ENCODE assay signal across 8 mouse cellular contexts in genomic region chr15:12375641-12376311, GRCm38 (mm10). TPM values are rescaled to one million over a fixed set of nuclear protein-coding genes. Genes with fewer than 3 reads are reported as not detected.
A peak's percentile ranks its signal among the peaks of the same experiment; 100 is the strongest.
DNase-seq lines count a peak whose midpoint lies in the region; ATAC-seq lines count a peak whose summit lies in the region.

No protein-coding gene starts in this region.

- peaks cover 8% of the 10 kb centered on the region for H3K4me1 ChIP-seq in heart, embryonic 11.5 days (ENCODE audit: control insufficient read depth, insufficient read depth, low read length)
- H3K4me1 ChIP-seq in kidney, embryonic 15.5 days = peaks cover 44% of the 10 kb centered on the region
- peaks cover 15% of the 10 kb centered on the region for H3K4me1 ChIP-seq in liver, embryonic 11.5 days (replicated peaks; ENCODE audit: control insufficient read depth, insufficient read depth, low read length)
- H3K4me1 ChIP-seq in stomach, embryonic 14.5 days (ENCODE audit: control insufficient read depth, insufficient read depth, low read length) = peaks cover 22% of the 10 kb centered on the region

- H3K4me3 ChIP-seq in heart, embryonic 11.5 days (ENCODE audit: low read depth, low read length) = peak overlapping the region; percentile 39
- H3K4me3 ChIP-seq in kidney, embryonic 15.5 days (replicated peaks) = peak overlapping the region; percentile 31
- peak overlapping the region; percentile 50 for H3K4me3 ChIP-seq in liver, embryonic 11.5 days (ENCODE audit: low read depth, low read length)
- peak overlapping the region; percentile 13; the same call in 1 of the 2 replicates for H3K4me3 ChIP-seq in stomach, embryonic 14.5 days (ENCODE audit: low read depth, low read length)

- peak overlapping the region; percentile 50 for H3K27ac ChIP-seq in heart, embryonic 11.5 days (ENCODE audit: low read depth, low read length)
- peak overlapping the region; percentile 20; the same call in 1 of the 2 replicates for H3K27ac ChIP-seq in kidney, embryonic 15.5 days
- H3K27ac ChIP-seq in liver, embryonic 11.5 days (ENCODE audit: low read depth, low read length) = no peak overlapping the region
- H3K27ac ChIP-seq in stomach, embryonic 14.5 days (ENCODE audit: low read length) = peak overlapping the region; percentile 44; the same call in 1 of the 2 replicates

- H3K9me3 ChIP-seq in heart, embryonic 11.5 days (replicated peaks; ENCODE audit: control insufficient read depth, low read length) = no peaks in the 10 kb centered on the region
- no peaks in the 10 kb centered on the region for H3K9me3 ChIP-seq in kidney, embryonic 15.5 days (replicated peaks)
- H3K9me3 ChIP-seq in liver, embryonic 11.5 days (ENCODE audit: control insufficient read depth, low read length) = no peaks in the 10 kb centered on the region
- H3K9me3 ChIP-seq in stomach, embryonic 14.5 days (ENCODE audit: control insufficient read depth, low read depth, low read length) = no peaks in the 10 kb centered on the region

- peak; percentile 89 for ATAC-seq in erythroblast, adult 5-6 weeks (replicated peaks; ENCODE audit: low FRiP score, poor library complexity, severe bottlenecking)
- peak; percentile 78 for ATAC-seq in heart, embryonic 11.5 days (replicated peaks; ENCODE audit: insufficient number of reproducible peaks, low FRiP score, low TSS enrichment)
- ATAC-seq in kidney, embryonic 15.5 days (replicated peaks; ENCODE audit: low FRiP score) = peak; percentile 76
- peak; percentile 83 for ATAC-seq in liver, embryonic 11.5 days (replicated peaks; ENCODE audit: low FRiP score)
- peak; percentile 74; the same call in 1 of the 2 replicates for ATAC-seq in stomach, embryonic 14.5 days (ENCODE audit: insufficient number of reproducible peaks, insufficient read depth, low FRiP score, low read depth)

- H3K4me2 ChIP-seq in heart, embryonic 11.5 days = peak overlapping the region; percentile 79
- H3K4me2 ChIP-seq in kidney, embryonic 15.5 days = peak overlapping the region; percentile 56
- peak overlapping the region; percentile 87 for H3K4me2 ChIP-seq in liver, embryonic 11.5 days
- peak overlapping the region; percentile 37 for H3K4me2 ChIP-seq in stomach, embryonic 14.5 days (replicated peaks; ENCODE audit: low read depth, low read length)

- H3K9ac ChIP-seq in heart, embryonic 11.5 days (ENCODE audit: low read depth, low read length) = peak overlapping the region; percentile 66
- H3K9ac ChIP-seq in kidney, embryonic 15.5 days = peak overlapping the region; percentile 15; the same call in 1 of the 2 replicates
- H3K9ac ChIP-seq in liver, embryonic 11.5 days (ENCODE audit: low read depth, low read length) = peak overlapping the region; percentile 47; the same call in 1 of the 2 replicates
- H3K9ac ChIP-seq in stomach, embryonic 14.5 days (replicated peaks; ENCODE audit: low read depth, low read length) = no peak overlapping the region; the same call in 1 of the 2 replicates

- DNase-seq in CD4-positive helper T cell, adult 2 months (ENCODE audit: low read depth, low spot score) = peak; percentile 87
- peak; percentile 70 for DNase-seq in brain, adult 2 months (ENCODE audit: low read depth, low spot score)
- DNase-seq in liver, embryonic 11.5 days (ENCODE audit: low spot score) = peak; percentile 88
- peak; percentile 93 for DNase-seq in naive thymus-derived CD4-positive, alpha-beta T cell, adult 2 months (ENCODE audit: low read depth)

- H3K27me3 ChIP-seq in heart, embryonic 11.5 days (ENCODE audit: control insufficient read depth, insufficient read depth, low read length) = no peaks in the 10 kb centered on the region
- H3K27me3 ChIP-seq in kidney, embryonic 15.5 days = no peaks in the 10 kb centered on the region
- no peaks in the 10 kb centered on the region for H3K27me3 ChIP-seq in liver, embryonic 11.5 days (replicated peaks; ENCODE audit: control insufficient read depth, insufficient read depth, low read length)
- no peaks in the 10 kb centered on the region for H3K27me3 ChIP-seq in stomach, embryonic 14.5 days (ENCODE audit: control insufficient read depth, insufficient read depth, low read length)

- H3K36me3 ChIP-seq in heart, embryonic 11.5 days (ENCODE audit: control insufficient read depth, insufficient read depth, low read length) = no peaks in the 10 kb centered on the region
- H3K36me3 ChIP-seq in kidney, embryonic 15.5 days = peaks cover 21% of the 10 kb centered on the region
- H3K36me3 ChIP-seq in liver, embryonic 11.5 days (ENCODE audit: control insufficient read depth, insufficient read depth, low read length) = no peaks in the 10 kb centered on the region
- H3K36me3 ChIP-seq in stomach, embryonic 14.5 days (ENCODE audit: control insufficient read depth, insufficient read depth, low read length) = peaks cover 9% of the 10 kb centered on the region; the same call in 1 of the 2 replicates

- 3% methylated on average over 19 of the region's 19 CpGs for WGBS in heart, embryonic 11.5 days (ENCODE audit: insufficient replicate concordance)
- 6% methylated on average over 19 of the region's 19 CpGs for WGBS in kidney, embryonic 15.5 days
- 3% methylated on average over 19 of the region's 19 CpGs for WGBS in liver, embryonic 11.5 days
- 11% methylated on average over 19 of the region's 19 CpGs for WGBS in stomach, embryonic 14.5 days

RNA-seq across cellular contexts. Expression of gene 1810049J17Rik, which starts 54.1 kb away (rescaled TPM):
- total RNA-seq in erythroblast, adult 5-6 weeks (2015; ENCODE audit: low replicate concordance) = not detected in 2 replicates
- total RNA-seq in erythroblast, adult 5-6 weeks (2017; ENCODE audit: low replicate concordance) = not detected in 2 replicates
- polyA plus RNA-seq in heart, embryonic 11.5 days (2014; fragmentation: Nextera tagmentation; extraction: Ambion mirVana) = not detected in 2 replicates
- polyA plus RNA-seq in kidney, embryonic 15.5 days (2015; fragmentation: Nextera tagmentation; extraction: Ambion mirVana) = 1.2 TPM in 1 of 2 replicates, not detected in the other
- 0.58 and 1.3 TPM in 2 replicates for polyA plus RNA-seq in liver, embryonic 11.5 days (2014; fragmentation: Nextera tagmentation; extraction: Ambion mirVana)
- 1.2 and 2.1 TPM in 2 replicates for polyA plus RNA-seq in stomach, embryonic 14.5 days (2014; fragmentation: Nextera tagmentation; extraction: Ambion mirVana)

RNA-seq across cellular contexts. Expression of gene Golph3, which starts 54.5 kb away (rescaled TPM):
- 68.6 and 68.8 TPM in 2 replicates for total RNA-seq in erythroblast, adult 5-6 weeks (2015; ENCODE audit: low replicate concordance)
- total RNA-seq in erythroblast, adult 5-6 weeks (2017; ENCODE audit: low replicate concordance) = 58.3 and 77.7 TPM in 2 replicates
- polyA plus RNA-seq in heart, embryonic 11.5 days (2014; fragmentation: Nextera tagmentation; extraction: Ambion mirVana) = 85.8 and 93.7 TPM in 2 replicates
- 84.5 and 90.9 TPM in 2 replicates for polyA plus RNA-seq in kidney, embryonic 15.5 days (2015; fragmentation: Nextera tagmentation; extraction: Ambion mirVana)
- 93.0 and 107 TPM in 2 replicates for polyA plus RNA-seq in liver, embryonic 11.5 days (2014; fragmentation: Nextera tagmentation; extraction: Ambion mirVana)
- 101 and 118 TPM in 2 replicates for polyA plus RNA-seq in stomach, embryonic 14.5 days (2014; fragmentation: Nextera tagmentation; extraction: Ambion mirVana)

Comparison
In these comparisons a context has a peak if more than half of its experiments do, and no peak if none do; other contexts are left out.
1. H3K4me2 ChIP-seq: peak in every context shown above with its lines; median percentile 87 in liver, embryonic 11.5 days; 79 in heart, embryonic 11.5 days; 56 in kidney, embryonic 15.5 days; 37 in stomach, embryonic 14.5 days.